Mouse (Mus musculus) T-helper 17 cell (primary cell): ENCODE data around the gene Vmn2r70.

Source experiments
- in situ Hi-C, 2 experiments: fragments of 300-600 bp; cut with MboI, MseI; formaldehyde crosslinking; loops; 1 replicate in 1 of 2; 2 replicates in 1 of 2; pipeline ENCODE4 v1.15.1; 2025; ENCODE audit warnings: high pct_unique_total_duplicates in 2 of 2

The Vmn2r70 gene

DNA sequence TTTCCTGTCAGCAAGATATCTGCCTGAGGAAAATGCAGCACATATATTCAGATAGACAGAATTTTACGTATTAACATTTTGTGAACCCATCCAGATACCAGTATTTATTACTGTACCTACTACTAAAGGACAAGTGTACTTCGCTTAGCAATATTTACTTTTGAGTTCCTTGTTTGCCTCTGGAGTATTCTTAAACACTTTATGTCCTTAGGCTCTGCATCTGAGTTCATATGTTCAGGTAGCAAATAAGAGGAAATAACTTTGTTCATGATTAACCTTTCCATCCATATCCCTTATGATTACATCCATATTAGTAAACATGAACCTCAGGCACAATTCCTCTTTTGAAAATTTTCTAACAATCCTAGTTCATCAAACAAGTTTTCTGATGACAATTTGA lies at the start of gene Vmn2r70:
TSS of gene Vmn2r70 (minus strand) at position 101 of the 400 bp plus-strand sequence.
- in situ Hi-C loops, result no loop called here

DNA sequence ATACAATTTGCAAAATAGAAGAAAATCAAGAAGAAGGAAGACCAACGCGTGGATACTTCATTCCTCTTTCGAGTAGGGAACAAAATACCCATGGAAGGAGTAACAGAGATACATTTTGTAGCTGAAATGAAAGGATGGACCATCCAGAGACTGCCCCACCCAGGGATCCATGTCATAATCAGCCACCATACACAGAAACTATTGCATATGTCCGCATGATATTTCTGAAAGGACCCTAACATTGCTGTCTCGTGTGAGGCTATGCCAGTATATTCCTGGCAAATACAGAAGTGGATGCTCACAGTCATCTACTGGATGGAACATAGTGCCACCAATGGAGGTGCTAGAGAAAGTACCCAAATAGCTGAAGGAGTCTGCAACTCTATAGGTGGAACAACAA lies 6.2 kb downstream of the Vmn2r70 start, which contains the start of gene Vmn2r71:
TSS of gene Vmn2r71 (plus strand) at position 301 of the 400 bp plus-strand sequence.
- in situ Hi-C loops, result no loop called here

DNA sequence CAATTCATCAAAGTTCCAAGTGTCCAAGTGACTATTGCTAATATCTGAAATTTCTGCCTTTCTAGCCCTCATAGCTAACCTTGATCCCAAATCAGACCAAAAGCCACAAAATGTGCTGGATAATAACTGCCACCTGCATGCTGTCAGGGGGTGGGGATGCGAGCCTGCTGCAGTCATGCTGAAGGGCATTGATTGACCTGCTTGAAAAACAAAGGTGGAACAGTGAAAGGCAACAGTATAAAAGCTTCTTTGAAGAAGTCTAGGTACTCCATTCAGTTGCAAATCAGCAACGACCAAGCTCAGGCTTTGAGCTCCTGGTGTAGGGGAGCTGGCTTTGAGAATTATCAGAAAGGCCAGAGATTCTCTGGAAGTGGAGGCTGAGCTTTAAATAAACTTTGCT lies 25.9 kb downstream of the Vmn2r70 start:
- in situ Hi-C loops, result loop anchor here in 1 of 2 experiments (25.0 kb wide), 1 partner anchor 1944 kb away; the partner anchor contains the start of gene Tyr

DNA sequence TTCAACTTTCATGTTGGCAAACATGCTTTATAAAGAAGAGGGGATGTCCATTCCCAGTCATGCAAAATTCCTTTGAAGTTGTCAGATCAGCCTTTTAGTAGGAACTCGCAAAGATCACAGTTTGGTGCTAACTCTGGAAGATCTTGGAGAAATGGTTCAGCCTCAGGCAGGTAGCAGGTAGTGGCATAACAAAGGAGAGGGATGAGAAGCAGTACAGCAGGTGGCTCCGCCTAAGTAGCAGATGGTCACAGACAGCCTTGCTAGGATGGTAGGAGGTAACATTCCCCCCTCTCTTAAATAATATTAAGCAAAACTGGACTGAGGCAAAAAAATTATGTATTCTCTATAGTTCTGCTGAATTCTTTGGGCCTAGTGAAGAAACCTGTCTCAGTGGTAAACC lies 26.9 kb downstream of the Vmn2r70 start:
- in situ Hi-C loops, result loop anchor here in 1 of 2 experiments (25.0 kb wide), 1 partner anchor 1945 kb away; the partner anchor contains the start of gene Tyr
